Mouse (Mus musculus) thymus, postnatal 10 days (tissue): ENCODE results near the gene Gm17428.
"Not testable (repeated sequence)": the region's sequence is repeated elsewhere in the genome, so short reads cannot be mapped to it uniquely, and the experiment has no call there.

Source experiments
- DNase-seq, 2 experiments: peaks; one replicate each; pipeline ENCODE4 v3.0.0; 2021; ENCODE audit warnings: low spot score in 2 of 2

The Gm17428 gene

GRCm38 (mm10) chr14:54976633-54977032 is at the start of gene Gm17428:
Gm17428 (plus strand) TSS chr14:54976933.
- no peak for DNase-seq

- no peak for DNase-seq
These were observed 49.4 kb upstream of the Gm17428 start for GRCm38 (mm10) chr14:54927296-54927695.

GRCm38 (mm10) chr14:54929801-54930200 is 46.9 kb upstream of the Gm17428 start:
- DNase-seq, result no peak

GRCm38 (mm10) chr14:54930431-54930830 is 46.3 kb upstream of the Gm17428 start:
- DNase-seq, result no peak

GRCm38 (mm10) chr14:54932645-54933150 is 44.0 kb upstream of the Gm17428 start, which contains the start of gene Il25:
Il25 (plus strand) TSS chr14:54932695.
- DNase-seq, result no peak

DNA sequence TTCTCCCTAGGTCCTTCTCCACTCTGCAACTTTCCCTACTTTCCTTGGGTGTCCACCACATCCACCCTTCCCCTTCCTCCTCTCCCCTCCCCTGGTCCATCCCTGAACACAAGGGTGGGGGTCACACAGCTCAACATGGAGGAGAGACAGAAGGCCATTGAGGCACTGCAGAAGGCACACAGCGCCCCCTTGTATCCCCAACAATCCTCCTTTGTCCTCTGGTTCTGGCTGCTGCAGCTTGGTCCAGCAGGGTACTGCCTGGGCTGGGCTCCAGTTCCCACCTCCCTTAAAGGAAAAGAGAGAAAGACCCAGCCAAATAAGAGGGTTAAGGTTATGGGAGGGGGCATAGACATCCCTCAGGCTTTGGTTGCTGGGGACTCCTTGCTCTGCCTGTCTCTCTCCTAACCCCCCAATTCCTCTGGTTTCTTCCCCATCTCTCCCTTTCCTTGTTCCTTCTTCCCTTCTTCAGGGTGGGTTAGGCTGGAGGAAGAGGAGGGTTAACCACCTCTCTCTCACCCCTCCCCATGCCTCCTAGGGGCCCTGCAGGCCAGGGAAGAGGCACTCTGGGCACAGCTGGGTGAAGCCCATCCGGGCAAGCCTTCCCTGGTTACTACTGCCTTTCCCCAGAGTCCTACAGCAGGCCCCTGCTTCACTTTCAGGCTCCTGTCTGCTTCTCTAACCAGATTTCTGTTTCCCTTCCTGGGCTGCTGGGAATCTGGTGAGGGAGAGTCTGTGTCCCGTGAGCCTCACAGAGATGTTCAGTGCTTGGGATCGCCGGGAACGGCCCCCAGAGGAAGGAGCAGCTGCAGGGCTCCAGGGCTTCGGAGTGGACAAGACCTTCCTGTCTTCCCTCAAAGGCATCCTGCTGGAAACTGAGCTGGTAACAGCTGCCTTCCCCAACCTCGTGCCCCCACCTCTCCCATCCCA is 40.6 kb upstream of the Gm17428 start, which contains the start of gene Cmtm5:
Gene Cmtm5, plus strand, starts transcription at position 358 of the 927 bp plus-strand sequence.
- no peak for DNase-seq

DNA sequence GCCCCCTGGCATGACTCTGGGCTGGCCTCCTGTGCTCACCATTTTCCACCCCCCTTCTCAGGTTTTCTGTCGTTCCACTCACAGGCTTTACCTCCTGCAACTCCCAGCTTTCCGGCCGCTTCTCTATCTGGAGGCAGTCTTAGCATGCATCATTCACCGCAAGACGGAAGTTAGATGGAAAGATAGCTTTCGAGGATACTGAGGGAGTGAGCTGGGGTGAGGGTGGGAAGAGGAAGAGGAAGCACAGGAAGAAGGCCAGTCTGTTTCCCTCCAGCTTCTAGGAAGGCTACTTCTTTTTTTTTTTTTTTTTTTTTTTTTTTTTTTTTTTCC is 39.9 kb upstream of the Gm17428 start:
- no peak for DNase-seq

- no peak for DNase-seq
These were observed 39.2 kb upstream of the Gm17428 start for GRCm38 (mm10) chr14:54937361-54938182.

- no peak for DNase-seq
These were observed 38.1 kb upstream of the Gm17428 start for GRCm38 (mm10) chr14:54938431-54939219.

DNA sequence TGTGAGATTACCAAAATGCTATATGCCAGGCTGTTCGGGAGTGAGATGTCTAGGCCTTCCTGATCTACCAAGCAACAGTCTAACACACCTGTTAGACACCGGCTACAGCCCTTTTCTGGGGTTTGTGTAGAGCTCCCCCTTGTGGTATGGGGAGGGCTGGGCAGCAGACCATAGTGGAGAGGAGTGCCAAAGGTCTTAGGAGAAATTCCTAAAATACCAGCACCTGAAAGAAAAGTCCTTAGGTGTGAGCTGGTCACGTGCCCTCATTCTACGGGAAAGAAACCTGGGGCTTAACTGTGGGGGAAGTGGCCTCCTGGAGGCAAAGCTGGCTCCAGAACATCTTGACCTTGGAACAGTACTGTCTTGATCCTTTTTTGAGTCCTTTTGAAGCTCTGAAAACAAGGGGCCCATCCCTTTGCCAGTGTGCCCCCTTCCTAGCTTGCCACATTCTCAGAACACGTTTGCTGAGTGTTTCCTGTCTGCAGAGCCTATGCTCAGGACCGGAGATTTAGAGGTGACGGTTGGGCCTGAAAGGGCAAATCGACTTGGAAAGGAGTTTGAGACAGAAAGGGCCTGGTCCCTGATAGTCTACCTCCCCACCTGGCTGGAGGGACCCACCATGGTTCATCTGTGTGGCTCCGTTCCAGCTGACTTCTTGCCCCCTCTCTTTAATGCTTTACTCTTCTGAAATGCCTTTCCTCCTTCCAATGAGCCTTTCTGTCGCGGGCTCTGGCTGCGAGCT is 37.1 kb upstream of the Gm17428 start:
- DNase-seq, result peak; percentile 42 to 72

DNA sequence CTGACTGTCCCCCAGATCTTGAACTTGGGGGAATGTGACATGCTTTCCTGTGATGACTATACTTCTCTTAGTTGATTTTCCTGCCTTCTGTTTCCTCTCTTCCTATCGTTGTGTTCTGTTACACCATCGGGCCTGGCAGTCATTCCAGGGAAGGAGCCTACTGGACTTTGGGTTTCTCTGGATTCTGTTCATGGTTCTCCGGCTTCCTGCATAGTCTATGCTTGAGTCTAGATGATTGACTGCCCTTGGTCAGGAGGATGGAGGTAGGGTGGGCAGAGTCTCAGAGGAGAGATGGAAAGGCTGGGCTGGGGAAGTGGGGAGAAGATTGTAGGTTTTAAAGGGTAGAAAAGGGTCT is 36.6 kb upstream of the Gm17428 start:
- DNase-seq, result no peak

DNA sequence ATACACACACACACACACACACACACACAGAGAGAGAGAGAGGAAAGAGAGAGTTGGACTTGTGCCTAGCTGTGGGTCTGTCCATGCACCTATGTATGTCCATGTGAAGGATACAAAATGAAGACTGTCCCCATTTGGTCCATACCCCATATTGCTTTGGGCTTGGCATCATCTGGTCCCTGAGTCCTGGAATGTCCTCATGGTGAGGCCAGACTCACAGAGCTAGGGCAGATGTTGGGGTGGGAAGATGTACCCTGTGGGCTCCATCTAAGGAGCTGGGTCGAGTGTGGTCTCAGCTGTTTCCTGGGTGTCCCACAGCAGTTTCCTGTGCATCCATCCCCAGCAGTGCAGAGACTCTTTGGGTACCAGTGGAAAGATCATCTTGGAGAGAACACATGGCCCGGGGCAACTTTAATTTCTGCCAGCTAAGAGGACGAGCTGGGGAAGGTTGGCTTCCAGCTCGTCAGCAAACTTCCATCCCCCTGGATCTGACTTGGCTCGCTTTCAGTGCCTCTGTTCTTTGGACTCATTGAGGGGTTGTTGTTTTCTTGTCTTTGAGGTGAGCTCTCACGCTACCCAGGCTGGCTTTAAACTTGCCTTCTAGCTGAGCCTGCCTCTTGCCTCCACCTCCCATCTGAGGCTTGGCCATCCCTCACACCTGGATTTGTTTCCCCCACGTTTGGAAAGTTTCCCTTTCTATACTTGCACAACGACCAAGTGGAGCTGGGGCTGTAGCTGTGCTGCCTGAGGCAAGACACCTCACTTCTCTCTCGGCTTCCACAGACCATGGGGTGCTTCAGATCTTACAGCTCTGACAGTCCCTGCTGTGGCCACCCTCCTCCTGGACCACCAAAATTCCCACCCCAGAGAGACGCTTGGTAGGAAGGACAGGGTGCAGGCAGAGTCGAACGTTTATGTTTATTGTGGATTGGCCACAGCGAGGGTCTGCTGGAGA is 35.4 kb upstream of the Gm17428 start:
- no peak for DNase-seq

DNA sequence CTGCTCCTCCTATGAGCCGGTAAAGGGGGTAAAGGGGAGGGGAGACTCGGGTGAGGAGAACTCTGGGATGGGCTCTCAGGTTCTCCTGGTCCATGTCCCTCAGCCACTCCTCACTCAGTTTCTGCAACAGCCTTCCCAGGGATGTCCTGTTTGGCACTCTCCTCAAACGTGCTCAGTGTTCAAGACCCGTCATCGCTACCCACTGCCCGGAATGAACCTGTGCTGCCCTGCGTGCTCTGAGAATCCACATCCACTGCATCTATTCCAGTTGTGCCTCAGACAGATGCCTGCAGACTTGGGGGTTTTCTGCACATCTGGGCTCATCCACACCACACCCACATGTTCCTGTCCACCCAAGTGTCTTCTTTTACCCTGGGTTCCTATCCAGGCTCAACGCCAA is 34.3 kb upstream of the Gm17428 start:
- no peak for DNase-seq

DNA sequence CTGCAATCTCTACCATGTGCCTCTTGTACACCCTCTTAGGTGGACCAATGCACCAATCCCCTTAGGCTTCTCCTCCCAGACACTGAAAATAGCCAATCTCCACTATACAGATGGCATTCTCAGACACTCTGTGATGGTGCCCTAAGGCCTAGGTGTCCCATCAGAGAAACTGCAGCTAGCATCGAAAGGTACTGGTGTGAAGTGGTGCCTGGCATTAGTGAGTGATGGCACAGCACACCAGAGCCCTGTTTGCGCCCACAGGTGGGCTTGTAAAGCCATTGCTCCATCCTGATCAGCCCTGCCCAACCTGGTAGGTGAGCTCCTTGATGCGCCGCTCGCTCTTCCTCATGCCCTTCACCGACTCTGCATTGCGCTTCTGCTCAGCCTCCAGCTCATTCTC is 32.8 kb upstream of the Gm17428 start:
- no peak for DNase-seq

DNA sequence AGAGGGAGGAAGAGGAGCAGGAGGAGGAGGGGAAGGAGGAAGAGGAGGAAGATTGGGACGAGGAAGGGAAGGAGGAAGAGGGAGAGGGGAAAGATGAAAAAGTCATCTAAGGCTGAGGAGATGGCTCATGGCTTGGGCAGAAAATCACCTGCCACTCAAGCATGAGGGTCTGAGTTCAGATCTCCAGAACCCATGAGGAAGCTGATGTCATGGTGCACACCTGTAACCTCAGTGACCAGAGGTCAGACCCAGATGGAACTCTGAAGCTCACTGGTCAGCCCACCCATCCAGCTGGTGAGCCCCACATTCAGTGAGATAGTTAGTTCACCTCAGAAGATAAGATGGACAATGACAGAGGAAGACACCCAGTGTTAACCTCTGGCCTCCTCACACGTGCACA is 31.8 kb upstream of the Gm17428 start:
- DNase-seq, result no peak

DNA sequence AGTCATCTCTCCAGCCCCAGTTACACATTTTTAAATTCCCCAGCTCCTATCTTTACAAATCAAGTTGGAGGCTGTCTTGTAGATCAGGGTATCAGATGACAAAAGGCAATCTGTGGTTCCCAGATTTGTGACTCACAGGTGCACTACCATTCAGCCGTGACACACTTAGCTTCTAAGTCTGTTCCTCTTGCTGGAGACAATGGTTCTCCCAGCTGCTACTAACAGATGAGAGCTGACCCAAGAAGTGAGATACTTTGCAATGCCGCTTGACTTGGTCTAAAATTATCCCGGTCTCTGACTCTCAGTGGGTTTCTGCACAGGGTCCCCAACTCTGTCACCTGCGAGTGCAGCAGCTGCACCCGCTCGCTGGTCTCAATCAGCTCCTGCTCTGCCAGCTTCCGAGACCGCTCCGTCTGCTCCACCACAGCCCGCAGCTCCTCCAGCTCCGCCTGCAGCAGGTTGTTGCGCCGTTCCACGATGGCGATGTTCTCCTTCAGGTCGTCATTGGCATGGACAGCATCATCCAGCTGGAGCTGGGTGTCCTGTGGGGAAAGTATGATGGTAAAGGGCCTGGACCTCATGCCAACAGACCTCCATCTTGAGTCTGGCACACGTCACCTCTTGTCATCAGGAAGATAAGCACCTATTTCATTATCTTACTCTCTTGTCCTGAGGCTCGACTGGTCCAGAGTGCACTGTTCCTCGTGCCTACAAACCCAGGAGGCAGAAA is 30.6 kb upstream of the Gm17428 start:
- DNase-seq, result no peak

GRCm38 (mm10) chr14:54947008-54947407 is 29.7 kb upstream of the Gm17428 start:
- DNase-seq, result not testable (repeated sequence)

- DNase-seq, result no peak
These were observed 28.0 kb upstream of the Gm17428 start for GRCm38 (mm10) chr14:54948781-54949180.

GRCm38 (mm10) chr14:54950493-54950892 is 26.2 kb upstream of the Gm17428 start:
- no peak for DNase-seq
